Mouse (Mus musculus): ENCODE measurements around the gene Dolk. TPM values are rescaled to one million over a fixed set of nuclear protein-coding genes. Genes with fewer than 3 reads are reported as not detected.

Dolk gene
- total RNA-seq, 4 experiments from 2014 or later = 20.5 to 26.2 (median 24.6) TPM

GRCm38 (mm10) chr2:30250166-30251128, 35.7 kb downstream of the Dolk start:
- DNase-seq (ENCODE audit: low spot score in 2 of 2) = no peak

GRCm38 (mm10) chr2:30249182-30249581, 37.0 kb downstream of the Dolk start:
- no peak for DNase-seq (ENCODE audit: low spot score in 2 of 2)

GRCm38 (mm10) chr2:30247681-30248080, 38.5 kb downstream of the Dolk start:
- no peak for DNase-seq (ENCODE audit: low spot score in 2 of 2)

GRCm38 (mm10) chr2:30247036-30247435, 39.1 kb downstream of the Dolk start:
- DNase-seq (ENCODE audit: low spot score in 2 of 2) = no peak

GRCm38 (mm10) chr2:30244595-30245178, 41.4 kb downstream of the Dolk start:
- DNase-seq (ENCODE audit: low spot score in 2 of 2) = no peak

GRCm38 (mm10) chr2:30243391-30243790, 42.7 kb downstream of the Dolk start:
- DNase-seq (ENCODE audit: low spot score in 2 of 2) = no peak

GRCm38 (mm10) chr2:30242509-30242908, 43.6 kb downstream of the Dolk start:
- peak in 1 of 2 experiments; percentile 44 for DNase-seq (ENCODE audit: low spot score in 2 of 2)

GRCm38 (mm10) chr2:30240267-30240666, 45.9 kb downstream of the Dolk start, which contains the start of gene Gm28035:
Gene Gm28035 (plus strand): TSS chr2:30240567.
- no peak for DNase-seq (ENCODE audit: low spot score in 2 of 2)

GRCm38 (mm10) chr2:30239777-30240176, 46.4 kb downstream of the Dolk start:
- DNase-seq (ENCODE audit: low spot score in 2 of 2) = no peak

GRCm38 (mm10) chr2:30238906-30239465, 47.1 kb downstream of the Dolk start:
- DNase-seq (ENCODE audit: low spot score in 2 of 2) = no peak

- DNase-seq (ENCODE audit: low spot score in 2 of 2) = peak in 1 of 2 experiments; percentile 56
These were observed 48.3 kb downstream of the Dolk start for GRCm38 (mm10) chr2:30237881-30238280.

- peak; percentile 100 for DNase-seq (ENCODE audit: low spot score in 2 of 2)
These were observed 48.8 kb downstream of the Dolk start, which contains the start of gene Lrrc8a for GRCm38 (mm10) chr2:30237199-30237880. Gene Lrrc8a (plus strand): TSS chr2:30237715.

- no peak for DNase-seq (ENCODE audit: low spot score in 2 of 2)
These were observed 49.5 kb downstream of the Dolk start for GRCm38 (mm10) chr2:30236426-30237198.

GRCm38 (mm10) chr2:30235593-30235992, 50.5 kb downstream of the Dolk start:
- no peak for DNase-seq (ENCODE audit: low spot score in 2 of 2)

Other genes starting within 250 kb of the Dolk start
- gene Wdr34, start 237.5 kb downstream of the Dolk start, total RNA-seq (2022) = 1 to 10 TPM; 3.9 to 5.6 (median 4.3) TPM
- 100 to 1,000 TPM; 106 to 121 (median 118) TPM for gene Set, start 229.0 kb downstream of the Dolk start, total RNA-seq (2022)
- 1 to 10 TPM; 2.1 to 3.2 (median 2.7) TPM for gene Pkn3, start 208.7 kb downstream of the Dolk start, total RNA-seq (2022)
- 1 to 10 TPM; 3.1 to 3.9 (median 3.4) TPM for gene Zdhhc12, start 192.7 kb downstream of the Dolk start, total RNA-seq (2022)
- 10 to 100 TPM; 23.5 to 24.8 (median 24.3) TPM for gene Zer1, start 161.7 kb downstream of the Dolk start, total RNA-seq (2022)
- 10 to 100 TPM; 11.1 to 13.9 (median 11.2) TPM for gene Tbc1d13, start 152.6 kb downstream of the Dolk start, total RNA-seq (2022)
- 10 to 100 TPM; 50.3 to 59.4 (median 56.9) TPM for gene Endog, start 114.8 kb downstream of the Dolk start, total RNA-seq (2022)
- gene Spout1, start 107.9 kb downstream of the Dolk start, total RNA-seq (2022) = 1 to 10 TPM; 3.4 to 5.1 (median 4.3) TPM
- 10 to 100 TPM; 23.0 to 28.7 (median 26.8) TPM for gene Kyat1, start 80.5 kb downstream of the Dolk start, total RNA-seq (2022)
- 10 to 100 TPM; 13.2 to 20.1 (median 15.3) TPM for gene Lrrc8a, start 48.6 kb downstream of the Dolk start, total RNA-seq (2022)
- under 1 TPM in 3 of 4 experiments, not detected in 1; 0.22 to 0.78 (median 0.40) TPM for gene Gm28035, start 45.8 kb downstream of the Dolk start, total RNA-seq (2022)
- gene Phyhd1, start 20.1 kb downstream of the Dolk start, total RNA-seq (2022) = 10 to 100 TPM in 2 of 4 experiments, 1 to 10 TPM in 2; 7.7 to 14.2 (median 11.0) TPM
- not detected for gene Gm28038, start 5.3 kb downstream of the Dolk start, total RNA-seq (2022)
- gene Nup188, start 63 bp upstream of the Dolk start, total RNA-seq (2022) = 1 to 10 TPM; 6.0 to 8.8 (median 7.2) TPM
- 10 to 100 TPM; 15.3 to 18.5 (median 16.8) TPM for gene Sh3glb2, start 73.0 kb upstream of the Dolk start, total RNA-seq (2022)
- gene Miga2, start 77.9 kb upstream of the Dolk start, total RNA-seq (2022) = 10 to 100 TPM; 13.2 to 29.8 (median 17.4) TPM
- gene Dolpp1, start 105.9 kb upstream of the Dolk start, total RNA-seq (2022) = 1 to 10 TPM; 3.9 to 4.5 (median 4.1) TPM
- 100 to 1,000 TPM; 355 to 420 (median 382) TPM for gene Crat, start 129.5 kb upstream of the Dolk start, total RNA-seq (2022)
- 10 to 100 TPM; 55.6 to 70.0 (median 63.9) TPM for gene Ptpa, start 129.7 kb upstream of the Dolk start, total RNA-seq (2022)
- 1 to 10 TPM in 3 of 4 experiments, under 1 TPM in 1; 0.96 to 1.7 (median 1.4) TPM for gene Ier5l, start 187.9 kb upstream of the Dolk start, total RNA-seq (2022)